Mouse (Mus musculus) thymus, postnatal 36 days (tissue): ENCODE results near the gene Pgm2.

Source experiments
- DNase-seq, 2 experiments: peaks; one replicate each; pipeline ENCODE4 v3.0.0; 2022; ENCODE audit warnings: mixed read lengths in 2 of 2

Gene Pgm2

DNA sequence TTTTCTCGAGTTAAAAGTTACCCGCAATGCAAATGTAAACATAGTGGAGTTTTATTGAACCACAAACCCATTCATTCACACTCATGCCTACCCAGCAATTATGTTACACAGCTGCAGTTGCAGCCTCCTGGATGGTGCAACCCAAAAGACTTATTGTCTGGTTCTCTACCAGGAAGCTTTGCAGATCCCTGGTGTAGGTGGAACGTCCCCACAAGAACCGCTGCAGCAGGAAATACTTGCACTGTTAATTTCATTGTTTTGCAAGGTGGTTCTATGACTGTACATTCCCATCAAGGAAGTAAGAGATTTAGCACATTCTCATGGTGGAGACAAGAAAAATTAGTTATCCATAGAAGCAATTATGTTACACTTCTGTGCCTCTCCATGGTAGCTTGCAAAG, 15.4 kb upstream of the Pgm2 start:
- no peak for DNase-seq

GRCm38 (mm10) chr5:64078740-64079461, 13.8 kb upstream of the Pgm2 start:
- no peak for DNase-seq

- no peak for DNase-seq
Observed at GRCm38 (mm10) chr5:64079462-64079817, 13.3 kb upstream of the Pgm2 start.

GRCm38 (mm10) chr5:64083447-64084359, 9.0 kb upstream of the Pgm2 start:
- DNase-seq, result no peak

DNA sequence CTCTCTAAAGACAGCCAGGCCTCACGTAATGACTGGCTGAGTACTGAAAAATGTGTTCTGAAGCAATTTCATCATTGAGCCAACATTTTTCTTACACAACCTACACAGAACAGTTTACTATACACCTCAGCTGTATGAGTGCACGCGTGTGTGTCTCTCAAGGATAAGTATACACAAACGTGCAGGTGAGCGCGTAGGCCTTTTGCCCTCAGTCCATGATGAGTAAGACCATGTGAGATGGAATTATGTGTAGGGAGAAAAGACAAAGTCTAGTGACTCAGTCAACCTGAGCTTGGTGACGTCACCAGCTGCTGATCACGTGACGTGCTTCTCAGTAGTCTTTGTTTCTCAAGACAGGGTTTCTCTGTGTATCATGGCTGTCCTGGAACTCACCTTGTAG, 7.3 kb upstream of the Pgm2 start:
- DNase-seq, result no peak

- no peak for DNase-seq
Observed at GRCm38 (mm10) chr5:64088740-64089139, 4.0 kb upstream of the Pgm2 start.

- DNase-seq, result no peak
Observed at GRCm38 (mm10) chr5:64093349-64093871, 660 bp downstream of the Pgm2 start.

DNA sequence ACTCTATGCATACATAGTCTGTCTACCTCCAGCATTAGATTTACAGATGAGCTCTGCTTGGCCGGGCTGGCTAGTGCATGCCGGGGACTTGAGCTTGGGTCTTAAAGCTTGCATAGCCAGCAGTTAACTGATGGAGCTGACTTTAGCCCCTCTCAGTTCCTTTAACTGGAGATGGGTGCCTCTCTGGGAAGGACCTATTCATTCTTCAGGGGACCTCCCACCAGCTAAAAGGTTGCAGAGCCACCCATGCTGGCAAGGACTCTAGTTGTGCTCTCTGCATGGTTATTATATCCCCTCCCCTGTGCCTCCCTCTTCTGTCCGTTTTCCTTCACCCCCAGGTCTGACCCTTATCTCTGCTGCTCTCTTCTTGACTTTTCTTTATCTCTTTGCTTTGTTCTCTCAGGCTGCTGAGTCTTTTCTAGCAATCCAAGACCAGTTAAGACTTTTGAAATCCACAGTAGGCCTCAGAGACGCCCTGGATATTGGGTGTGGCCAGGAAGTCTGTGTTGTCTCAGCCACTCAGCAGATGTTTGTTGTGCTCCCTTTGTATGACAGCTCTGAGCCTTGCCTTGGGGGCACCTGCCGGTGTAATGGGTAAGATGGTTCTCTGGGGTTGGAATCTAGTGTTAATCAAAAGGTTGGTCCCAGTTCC, 2.7 kb downstream of the Pgm2 start:
- DNase-seq, result no peak

GRCm38 (mm10) chr5:64101993-64102716, 9.4 kb downstream of the Pgm2 start:
- no peak for DNase-seq

DNA sequence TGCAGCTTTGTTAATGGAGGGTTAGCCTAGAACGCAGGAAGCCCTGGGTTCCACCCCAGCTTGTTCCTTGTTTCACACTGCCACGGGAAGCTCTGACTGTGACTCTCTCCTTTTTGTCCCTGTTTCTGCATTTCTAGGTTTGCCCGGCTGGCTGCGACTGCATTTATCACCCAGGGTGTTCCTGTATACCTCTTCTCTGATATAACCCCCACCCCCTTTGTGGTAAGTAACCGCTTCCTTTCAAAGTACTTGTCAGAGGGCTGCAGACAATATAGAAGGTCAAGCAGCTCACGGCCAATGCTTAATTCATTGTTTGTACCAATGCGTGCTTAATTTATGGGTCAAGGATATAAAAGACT, 9.9 kb downstream of the Pgm2 start:
- peak; percentile 18 to 39 for DNase-seq

DNA sequence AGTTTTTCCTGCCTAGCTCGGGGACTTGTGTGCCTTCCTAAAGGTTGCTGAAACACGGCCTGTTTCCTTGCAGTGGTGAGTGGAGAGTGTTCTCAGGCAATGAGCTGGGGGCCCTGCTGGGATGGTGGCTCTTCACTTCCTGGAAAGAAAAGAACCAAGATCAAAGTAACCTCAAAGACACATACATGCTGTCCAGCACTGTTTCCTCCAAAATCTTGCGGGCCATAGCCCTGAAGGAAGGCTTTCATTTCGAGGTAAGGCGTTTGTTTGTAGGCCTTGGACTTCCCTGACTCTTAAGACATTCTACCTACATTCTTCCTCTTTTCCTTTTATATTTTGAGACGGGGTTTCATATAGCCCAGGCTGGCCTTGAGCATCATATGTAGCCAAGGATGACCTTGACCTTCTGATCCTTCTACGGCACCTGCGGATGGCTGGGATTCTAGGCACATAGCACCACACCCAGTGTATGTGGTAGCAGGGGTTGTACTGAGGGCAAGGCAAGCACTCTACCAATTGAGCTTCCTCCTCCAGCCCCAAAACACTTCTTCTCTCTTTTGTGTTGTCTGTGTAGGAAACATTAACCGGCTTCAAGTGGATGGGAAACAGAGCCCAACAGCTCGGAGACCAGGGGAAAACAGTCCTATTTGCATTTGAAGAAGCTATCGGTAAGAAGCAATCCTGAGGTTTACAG, 15.0 kb downstream of the Pgm2 start:
- no peak for DNase-seq

DNA sequence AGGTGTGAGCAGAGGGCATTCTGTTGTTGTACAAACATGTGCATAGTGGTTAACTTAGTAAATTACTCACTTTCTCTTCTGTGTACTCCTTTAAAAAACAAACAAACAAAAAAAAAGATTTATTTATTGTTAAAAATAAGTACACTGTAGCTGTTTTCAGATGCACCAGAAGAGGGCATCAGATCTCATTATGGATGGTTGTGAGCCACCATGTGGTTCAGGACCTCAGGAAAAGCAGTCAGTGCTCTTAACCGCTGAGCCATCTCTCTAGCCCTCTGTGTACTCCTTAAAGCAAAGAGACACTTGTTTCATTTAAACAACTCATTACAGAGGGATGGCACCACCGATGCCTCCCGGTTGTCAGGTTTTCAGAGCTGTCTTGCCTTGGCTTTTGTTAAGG, 16.5 kb downstream of the Pgm2 start:
- no peak for DNase-seq

- no peak for DNase-seq
Observed at GRCm38 (mm10) chr5:64112360-64112759, 19.6 kb downstream of the Pgm2 start.

- no peak for DNase-seq
Observed at GRCm38 (mm10) chr5:64114210-64114609, 21.5 kb downstream of the Pgm2 start.

GRCm38 (mm10) chr5:64117191-64117590, 24.4 kb downstream of the Pgm2 start:
- DNase-seq, result no peak

DNA sequence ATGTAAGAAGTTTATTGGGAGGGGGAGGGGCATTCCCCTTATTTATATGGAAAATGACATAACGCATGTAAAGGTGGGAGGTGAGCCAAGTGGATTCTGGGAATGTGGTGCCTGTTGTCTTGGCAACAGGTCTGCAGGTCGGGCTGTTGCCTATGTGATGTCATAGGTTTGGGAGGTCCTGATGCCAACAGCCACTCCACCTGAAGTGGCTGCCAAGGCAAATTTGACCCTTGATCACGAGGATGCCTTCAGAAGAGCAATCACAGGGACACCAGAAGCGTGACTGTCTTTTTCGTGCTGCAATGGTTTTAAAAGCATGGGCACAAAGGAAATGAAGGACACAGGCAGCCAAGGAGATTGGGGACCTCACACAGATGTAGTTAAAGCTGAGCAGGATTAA, 33.0 kb downstream of the Pgm2 start:
- no peak for DNase-seq

- DNase-seq, result no peak
Observed at GRCm38 (mm10) chr5:64131550-64131949, 38.8 kb downstream of the Pgm2 start.

DNA sequence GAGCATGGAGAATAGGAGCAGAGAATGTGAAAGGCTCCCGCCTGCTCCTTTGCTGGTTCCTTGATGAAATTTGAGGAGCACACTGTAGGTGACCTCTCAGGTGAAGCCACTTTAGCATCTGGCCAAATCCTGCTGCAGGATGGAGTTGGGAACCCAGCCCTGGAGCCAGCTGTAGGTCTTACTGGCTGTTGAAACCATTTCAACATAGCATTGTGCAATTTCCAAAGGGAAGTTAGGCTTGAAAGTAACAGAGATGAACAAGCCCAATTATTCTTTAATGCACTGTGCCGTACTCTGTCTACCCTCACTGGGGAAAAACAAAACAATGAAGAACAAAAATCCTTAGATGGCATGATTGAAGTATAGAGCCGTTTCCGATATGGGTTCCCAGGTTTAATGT, 41.2 kb downstream of the Pgm2 start:
- no peak for DNase-seq

- no peak for DNase-seq
Observed at GRCm38 (mm10) chr5:64136325-64136724, 43.6 kb downstream of the Pgm2 start.

- DNase-seq, result no peak
Observed at GRCm38 (mm10) chr5:64140202-64140601, 47.5 kb downstream of the Pgm2 start.

DNA sequence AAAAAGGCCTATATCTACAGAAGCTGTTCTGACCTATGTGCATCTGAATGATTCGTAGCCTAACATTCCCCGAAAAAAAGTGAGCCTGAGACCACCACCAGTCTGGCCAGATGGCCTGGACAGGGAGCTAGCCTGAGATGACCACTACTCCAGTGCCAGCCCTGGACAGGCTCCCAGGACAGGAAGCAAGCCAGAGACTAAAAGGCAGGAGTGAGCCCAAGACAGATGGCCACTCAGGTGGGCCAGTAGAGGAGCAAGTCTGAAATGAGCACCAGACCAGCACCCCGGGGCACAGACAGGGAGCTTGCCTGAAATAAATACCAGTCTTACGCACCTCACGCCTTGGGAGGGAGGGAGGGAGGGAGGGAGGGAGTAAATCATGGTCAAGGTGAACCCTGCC, 51.6 kb downstream of the Pgm2 start:
- no peak for DNase-seq

DNA sequence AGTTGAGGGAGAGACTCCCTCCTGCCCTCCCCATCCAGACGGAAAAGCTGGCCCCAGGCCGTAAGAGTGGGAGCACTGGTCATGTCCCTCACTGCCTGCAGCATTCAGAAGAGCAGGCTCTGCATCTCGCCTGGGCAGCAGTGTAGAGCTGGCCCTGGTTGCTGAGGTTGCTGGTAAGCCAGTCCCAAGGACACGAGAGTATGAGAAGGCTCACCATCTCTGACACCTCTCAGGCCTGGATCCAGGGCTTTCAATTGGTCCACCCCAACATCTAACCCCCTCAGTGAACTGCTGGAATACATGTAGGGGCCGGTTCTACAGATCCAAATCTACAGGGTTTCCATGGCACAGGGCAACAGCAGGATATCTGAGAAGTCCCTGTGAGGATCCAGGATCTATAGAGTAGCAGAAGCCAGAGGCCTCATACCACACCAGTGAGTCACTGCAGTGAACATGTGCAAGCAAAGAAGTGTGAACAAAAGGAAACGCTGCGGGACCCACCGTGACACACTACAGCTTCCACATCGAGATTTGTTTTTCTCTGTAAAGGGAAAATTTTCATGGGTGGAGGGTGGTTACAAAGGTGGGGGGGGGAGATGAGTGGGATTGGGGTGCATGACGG, 53.7 kb downstream of the Pgm2 start:
- DNase-seq, result no peak
